In genomic region chr12:100328557-100328956, GRCm38 (mm10) we compare ENCODE assay signal across 12 mouse cellular contexts.
A peak's percentile ranks its signal among the peaks of the same experiment; 100 is the strongest.
DNase-seq lines count a peak whose midpoint lies in the region; ATAC-seq lines count a peak whose summit lies in the region.
"Had no signal": no experiment of that assay in that cellular context is flagged by ENCODE, and none has a peak within 500 bp of the region (broad histone marks: within the 10 kb centered on the region; RNA-seq: fewer than 3 reads in every experiment).

No protein-coding gene starts in this region.

- ATAC-seq in frontal cortex, adult (ENCODE audit: low TSS enrichment) = 0 out of 2 replicates have a peak, but pooled peaks have one; percentile 7
- ATAC-seq: midbrain, embryonic 13.5 days had no signal

- intact Hi-C loops in heart, postnatal 25 days (cut with DNase I) = no loop called here
- intact Hi-C loops in heart, postnatal 10 days (cut with DNase I) = no loop called here

- no peak for DNase-seq in frontal cortex, postnatal 14 days (ENCODE audit: low spot score in 2 of 2)
- DNase-seq in heart, postnatal 25 days (ENCODE audit: low spot score) = peak; percentile 37
- DNase-seq in heart, postnatal 10 days = no peak
- DNase-seq in urinary bladder, postnatal 14 days (ENCODE audit: low spot score) = peak; percentile 30
- no peak for DNase-seq in urinary bladder, adult 18-20 months (ENCODE audit: low spot score in 2 of 2)
- DNase-seq in spleen, adult 18-20 months = no peak
- no peak for DNase-seq in thymus, postnatal 36 days
- DNase-seq: cerebellum, postnatal 25 days; liver, embryonic 13.5 days; thymus, adult 2 months had no signal

Comparison
In these comparisons a context has a peak if more than half of its experiments do, and no peak if none do; other contexts are left out.
1. DNase-seq: peak in heart, postnatal 25 days (single experiment) and urinary bladder, postnatal 14 days (single experiment); none in frontal cortex, postnatal 14 days (0 of 2), heart, postnatal 10 days (0 of 2), urinary bladder, adult 18-20 months (0 of 2), spleen, adult 18-20 months (0 of 2) and thymus, postnatal 36 days (0 of 2).